Mouse (Mus musculus): ENCODE measurements around the gene 4930432M17Rik.

DNA sequence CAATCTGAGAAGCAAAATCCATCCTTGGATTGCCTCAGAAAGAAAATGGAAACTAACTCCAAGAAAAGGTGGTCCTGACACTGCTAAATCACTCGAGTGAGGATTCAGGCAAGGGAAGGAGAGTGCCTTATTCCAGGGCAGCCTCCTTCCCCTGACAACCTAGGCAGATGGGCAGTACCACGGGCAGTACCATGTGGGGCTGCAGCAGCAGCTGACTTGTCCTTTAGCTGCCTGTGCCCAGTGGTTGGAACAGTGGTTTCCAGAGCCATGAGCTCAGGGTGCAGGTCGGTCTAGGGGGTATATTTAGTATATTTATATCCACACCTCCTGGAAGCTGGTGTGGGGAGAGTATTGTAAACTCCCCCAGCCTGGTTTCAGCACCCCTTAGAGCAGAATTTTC, 42.3 kb upstream of the 4930432M17Rik start:
- TF ChIP-seq CTCF (IDR thresholded peaks at IDR 0.05; ENCODE audit: low read depth, low read length) (no peak), POLR2A (IDR thresholded peaks at IDR 0.05; ENCODE audit: insufficient read depth, low read length) (no peak), EP300 (IDR thresholded peaks at IDR 0.05; ENCODE audit: insufficient read depth, low read depth, low read length) (no peak)

Data from ES-Bruce4 (cell line).